Mouse (Mus musculus) G1E (cell line): Measurements from ENCODE around the gene Plcb1.
"Not testable (repeated sequence)": the region's sequence is repeated elsewhere in the genome, so short reads cannot be mapped to it uniquely, and the experiment has no call there.

Source experiments
- CTCF ChIP-seq: IDR thresholded peaks from 2 replicates; pipeline ENCODE4 v1.5.1; 2012; ENCODE audit warnings: low read depth, low read length, inconsistent platforms, mixed read lengths
- GATA1 ChIP-seq: IDR thresholded peaks from 2 replicates; pipeline ENCODE4 v1.6.1; 2012; ENCODE audit warnings: borderline replicate concordance, low read length, inconsistent platforms, mixed read lengths
- POLR2AphosphoS5 ChIP-seq: IDR thresholded peaks from 2 replicates; pipeline ENCODE4 v1.6.1; 2012; ENCODE audit warnings: low read depth, low read length, inconsistent platforms; ENCODE audit not compliant: insufficient replicate concordance
- TAL1 ChIP-seq: conservative IDR thresholded peaks from 2 replicates; pipeline ENCODE4 v1.6.1; 2012; ENCODE audit warnings: low read depth, low read length, inconsistent platforms, mixed read lengths

- TF ChIP-seq CTCF, GATA1, POLR2AphosphoS5, TAL1: not testable (repeated sequence)
Observed at GRCm38 (mm10) chr2:135380796-135381195, 594.9 kb downstream of the Plcb1 start.
